Mouse (Mus musculus): ENCODE results near the gene Dusp9.

GRCm38 (mm10) chrX:73675231-73675630 lies 36.0 kb downstream of the Dusp9 start:
- TF ChIP-seq CTCF (IDR thresholded peaks at IDR 0.05; ENCODE audit: borderline replicate concordance, insufficient read depth, low read length): no peak
- peak; percentile 47; the same call in 1 of the 2 replicates for TF ChIP-seq POLR2A (IDR thresholded peaks at IDR 0.05; ENCODE audit: low read depth, low read length)
